Mouse (Mus musculus) bone marrow macrophage, adult 2 months (primary cell): ENCODE data around the gene Tmem256.

Experiments used
- CTCF ChIP-seq: IDR thresholded peaks from 2 replicates; pipeline ENCODE4 v1.5.1; 2012; ENCODE audit warnings: low read depth, mild to moderate bottlenecking, low read length, moderate library complexity
- POLR2A ChIP-seq: IDR thresholded peaks from 2 replicates; pipeline ENCODE4 v1.6.1; 2012; ENCODE audit warnings: mild to moderate bottlenecking, low read depth, low read length, borderline replicate concordance

GRCm38 (mm10) chr11:69883066-69883465 is 44.8 kb downstream of the Tmem256 start:
- TF ChIP-seq CTCF: peak; percentile 36
- no peak for TF ChIP-seq POLR2A
